Mouse (Mus musculus): Measurements from ENCODE around the gene Vsig4. TPM values are rescaled to one million over a fixed set of nuclear protein-coding genes. Genes with fewer than 3 reads are reported as not detected.
"Not testable (repeated sequence)": the region's sequence is repeated elsewhere in the genome, so short reads cannot be mapped to it uniquely, and the experiment has no call there.

Gene Vsig4
- total and polyA plus RNA-seq, 3 experiments, result not detected

DNA sequence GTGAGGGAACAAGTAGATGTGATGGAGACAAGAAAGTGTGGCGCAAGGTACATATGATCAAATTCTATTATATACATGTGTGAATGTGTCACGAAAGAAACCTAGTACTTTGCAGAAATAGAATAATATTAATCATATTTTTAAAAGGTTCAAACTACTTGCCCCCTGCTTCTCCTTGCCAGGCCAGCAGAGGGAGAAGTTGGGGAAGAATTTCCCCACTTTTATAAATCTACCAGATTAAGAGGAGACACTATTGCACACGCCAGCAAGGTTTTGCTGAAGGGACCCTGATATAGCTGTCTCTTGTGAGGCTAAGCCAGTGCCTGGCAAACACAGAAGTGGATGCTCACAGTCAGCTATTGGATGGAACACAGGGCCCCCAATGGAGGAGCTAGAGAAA lies 88.1 kb downstream of the Vsig4 start:
- H3K79me2 ChIP-seq (replicated peaks; ENCODE audit: control insufficient read depth, extremely low read depth, insufficient read depth, poor library complexity, severe bottlenecking); H3K27ac ChIP-seq (ENCODE audit: insufficient read depth, low read depth); H3K4me3 ChIP-seq (replicated peaks in 1 of 3; ENCODE audit: low read depth in 2 of 3, low read length in 2 of 3, poor library complexity in 1 of 3); H3K9me3 ChIP-seq (replicated peaks; ENCODE audit: low read length); dilution Hi-C loops (cut with MboI; ENCODE audit: extremely low pct_ligation_motif_present, extremely low pct_unique_long_range_greater_than_20kb, low sequenced_read_pairs); H3K27me3 ChIP-seq (replicated peaks); H3K4me2 ChIP-seq (ENCODE audit: insufficient read depth, low read depth, poor library complexity, severe bottlenecking); DNase-seq (ENCODE audit: extremely low read depth); in situ Hi-C loops (cut with MboI; ENCODE audit: low pct_ligation_motif_present, low pct_unique_long_range_greater_than_20kb, low sequenced_read_pairs); H3K9ac ChIP-seq (ENCODE audit: insufficient read depth, low read depth); H3K4me1 ChIP-seq (ENCODE audit: control insufficient read depth in 1 of 2, insufficient read depth in 2 of 2); H3K36me3 ChIP-seq (replicated peaks in 1 of 2; ENCODE audit: control insufficient read depth in 1 of 2, insufficient read depth in 1 of 2, low read length in 1 of 2): not testable (repeated sequence)
- peak in 1 of 2 experiments; percentile 22; a peak in 1 of 4 replicates for TF ChIP-seq CTCF (conservative IDR thresholded peaks at IDR 0.05 in 1 of 2, IDR thresholded peaks at IDR 0.05 in 1 of 2; ENCODE audit: low read depth in 2 of 2, low read length in 2 of 2)

Other genes starting within 250 kb of the Vsig4 start
- gene Msn, start 197.4 kb downstream of the Vsig4 start, total RNA-seq (2012; rRNA removed), result 51.2 and 55.1 TPM in 2 replicates
- gene Msn, start 197.4 kb downstream of the Vsig4 start, total RNA-seq (2014; rRNA removed), result 39.9 and 56.2 TPM in 2 replicates
- gene Msn, start 197.4 kb downstream of the Vsig4 start, polyA plus RNA-seq (2012; ENCODE audit: insufficient read length, low read depth), result 291 and 315 TPM in 2 replicates
- gene Heph, start 161.9 kb upstream of the Vsig4 start, total RNA-seq (2012; rRNA removed), result not detected in 2 replicates
- not detected in 2 replicates for gene Heph, start 161.9 kb upstream of the Vsig4 start, total RNA-seq (2014; rRNA removed)
- not detected in 2 replicates for gene Heph, start 161.9 kb upstream of the Vsig4 start, polyA plus RNA-seq (2012; ENCODE audit: insufficient read length, low read depth)
- gene Hsf3, start 162.9 kb upstream of the Vsig4 start, total RNA-seq (2012; rRNA removed), result not detected in 2 replicates
- gene Hsf3, start 162.9 kb upstream of the Vsig4 start, total RNA-seq (2014; rRNA removed), result not detected in 2 replicates
- not detected in 2 replicates for gene Hsf3, start 162.9 kb upstream of the Vsig4 start, polyA plus RNA-seq (2012; ENCODE audit: insufficient read length, low read depth)